Mouse (Mus musculus) 3134 (cell line): ENCODE data around the gene Rps11.
"Not testable (repeated sequence)": the region's sequence is repeated elsewhere in the genome, so short reads cannot be mapped to it uniquely, and the experiment has no call there.

Experiments used
- DNase-seq: peaks from one replicate; pipeline ENCODE4 v3.0.0-alpha.2; 2011; ENCODE audit warnings: low spot score; ENCODE audit not compliant: insufficient read length; ENCODE audit errors: extremely low read depth

The Rps11 gene

DNA sequence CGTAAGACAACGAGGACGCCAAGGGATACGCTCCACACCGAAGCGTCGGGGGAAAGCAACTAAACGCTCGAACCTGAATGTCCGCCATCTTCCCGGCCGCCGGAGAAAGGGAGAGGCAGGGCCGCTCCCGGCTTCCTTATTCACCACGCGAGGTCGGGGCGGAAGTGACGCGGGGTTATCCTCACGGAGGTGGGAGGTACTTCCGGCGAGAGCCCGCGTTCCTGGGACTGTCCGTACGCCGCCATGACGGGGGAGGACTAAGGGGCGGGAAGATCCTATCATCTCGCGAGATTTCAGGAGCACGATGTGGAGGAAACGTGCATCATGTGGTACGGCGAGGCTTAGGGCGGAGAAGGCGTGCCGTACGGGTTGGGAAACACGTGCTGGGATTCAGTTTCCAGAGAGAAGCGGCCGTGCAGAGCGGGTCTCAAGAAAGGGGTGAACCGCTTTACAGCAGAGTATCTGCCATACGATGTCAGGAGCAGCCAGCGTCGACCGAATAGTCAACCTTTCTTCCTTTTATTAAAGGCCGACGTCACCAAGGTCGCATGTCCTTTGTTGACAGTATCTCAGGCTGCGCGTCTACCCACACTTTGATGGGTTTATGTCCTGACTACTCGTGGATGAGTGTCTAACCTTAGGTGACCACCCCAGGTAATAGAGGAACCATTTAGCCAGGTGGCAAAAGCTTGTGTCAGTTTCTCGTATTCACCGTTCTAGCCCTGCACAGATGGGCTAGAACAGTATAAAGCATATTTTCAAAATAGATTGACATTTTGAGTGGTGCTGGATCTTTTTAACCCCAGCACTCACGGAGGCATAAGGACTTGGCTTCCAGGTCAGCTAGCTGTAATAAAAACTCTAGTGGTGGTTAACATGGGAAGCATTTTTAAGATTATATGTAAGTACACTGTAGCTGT, at the start of gene Rps11:
Gene Rps11, minus strand, starts transcription at position 216 of the 920 bp plus-strand sequence.
- DNase-seq: peak; percentile 98

DNA sequence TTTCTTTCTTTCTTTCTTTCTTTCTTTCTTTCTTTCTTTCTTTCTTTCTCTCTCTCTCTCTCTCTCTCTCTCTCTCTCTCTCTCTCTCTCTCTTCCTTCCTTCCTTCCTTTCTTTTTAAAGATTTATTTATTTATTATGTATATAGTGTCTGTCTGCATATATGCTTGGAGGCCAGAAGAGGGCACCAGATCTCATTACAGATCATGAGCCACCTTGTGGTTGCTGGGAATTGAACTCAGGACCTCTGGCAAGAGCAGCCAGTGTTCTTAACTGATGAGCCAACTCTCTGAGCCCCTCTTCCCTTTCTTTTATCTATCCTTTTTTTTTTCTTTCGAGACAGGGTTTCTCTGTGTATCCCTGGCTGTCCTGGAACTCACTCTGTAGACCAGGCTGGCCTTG, 49.5 kb upstream of the Rps11 start:
- not testable (repeated sequence) for DNase-seq

DNA sequence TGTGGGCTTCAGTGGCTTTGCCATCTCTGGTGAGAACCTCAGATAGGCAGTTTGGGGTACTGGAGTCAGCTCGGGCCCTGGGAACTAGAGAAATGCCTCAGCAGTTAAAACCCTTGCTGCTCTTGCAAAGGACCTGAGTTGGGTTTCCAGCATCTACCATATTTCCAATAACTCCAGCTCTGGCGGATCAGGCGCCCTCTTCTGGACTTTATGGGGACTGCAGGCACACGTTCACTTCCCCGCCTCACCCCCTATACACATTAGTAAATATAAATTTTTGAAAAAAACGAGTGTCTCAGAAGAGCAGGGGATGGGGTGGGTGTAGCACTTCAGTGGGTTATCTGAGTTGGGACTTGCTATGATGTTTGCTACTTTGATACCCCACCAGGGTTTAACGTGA, 48.7 kb upstream of the Rps11 start:
- DNase-seq: no peak

DNA sequence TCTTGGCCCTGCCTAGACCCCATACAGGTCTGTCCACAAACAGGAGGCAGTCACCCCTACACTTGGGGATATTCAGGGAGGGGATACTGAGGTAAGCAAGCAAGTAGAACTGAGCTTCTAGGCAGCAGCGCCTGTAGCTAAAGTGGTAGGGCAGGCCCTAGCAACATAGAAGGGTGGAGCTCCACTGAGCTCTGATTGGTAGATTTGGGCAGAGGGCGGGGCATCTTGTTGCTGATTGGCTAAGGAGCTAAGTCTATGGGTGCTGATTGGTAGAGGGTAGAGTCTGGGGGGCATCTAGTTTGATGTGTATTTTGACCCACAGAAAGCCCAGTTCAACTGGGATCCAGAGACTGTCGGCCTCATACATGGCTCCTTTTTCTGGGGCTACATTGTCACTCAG, 45.3 kb upstream of the Rps11 start:
- DNase-seq: no peak

DNA sequence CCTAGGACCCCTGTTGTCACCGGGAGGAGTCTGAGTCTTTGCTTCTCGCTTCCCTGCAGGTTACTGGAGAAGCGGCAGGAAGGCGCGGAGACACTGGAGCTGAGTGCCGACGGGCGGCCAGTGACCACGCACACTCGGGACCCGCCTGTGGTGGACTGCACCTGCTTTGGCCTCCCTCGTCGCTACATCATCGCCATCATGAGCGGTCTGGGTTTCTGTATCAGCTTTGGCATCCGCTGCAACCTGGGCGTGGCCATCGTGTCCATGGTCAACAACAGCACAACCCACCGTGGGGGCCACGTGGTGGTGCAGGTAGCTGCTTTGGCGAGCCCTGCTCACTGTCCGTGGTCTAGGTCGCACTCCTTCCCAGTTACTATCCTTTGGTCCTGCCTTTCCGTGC, 44.4 kb upstream of the Rps11 start:
- no peak for DNase-seq

DNA sequence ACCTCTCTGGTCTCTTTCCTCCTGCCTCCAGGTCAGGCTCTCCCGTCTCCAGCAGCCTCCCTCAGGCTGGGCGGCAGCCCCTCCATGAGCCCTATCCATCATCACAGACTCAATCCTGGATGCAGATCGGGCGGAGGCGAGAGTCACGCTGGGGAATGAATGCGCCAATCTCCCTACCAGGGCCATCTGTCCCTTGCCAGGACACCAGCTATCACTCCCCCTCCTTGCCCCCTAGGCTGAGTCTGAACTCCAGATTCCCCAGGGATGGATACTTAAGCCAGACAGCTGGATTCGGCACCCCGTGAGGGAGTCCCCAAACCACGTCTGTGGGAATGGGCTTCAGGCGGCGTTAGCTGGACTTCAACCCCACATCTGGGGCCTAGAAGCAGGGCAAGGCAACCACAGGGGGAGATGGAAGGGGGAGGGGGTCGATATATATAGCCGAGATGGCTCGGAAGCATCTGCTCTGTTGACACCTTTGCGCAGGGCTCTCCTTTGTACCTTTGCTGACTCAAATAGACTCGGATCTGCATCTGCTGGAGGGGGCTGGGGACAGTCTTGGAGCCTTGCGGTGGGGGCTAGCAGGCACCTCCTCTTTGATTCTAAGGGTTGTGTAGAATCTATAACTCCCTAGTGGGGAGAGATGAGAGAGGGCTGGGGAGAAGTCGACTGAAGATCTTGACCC, 43.7 kb upstream of the Rps11 start:
- DNase-seq: no peak

DNA sequence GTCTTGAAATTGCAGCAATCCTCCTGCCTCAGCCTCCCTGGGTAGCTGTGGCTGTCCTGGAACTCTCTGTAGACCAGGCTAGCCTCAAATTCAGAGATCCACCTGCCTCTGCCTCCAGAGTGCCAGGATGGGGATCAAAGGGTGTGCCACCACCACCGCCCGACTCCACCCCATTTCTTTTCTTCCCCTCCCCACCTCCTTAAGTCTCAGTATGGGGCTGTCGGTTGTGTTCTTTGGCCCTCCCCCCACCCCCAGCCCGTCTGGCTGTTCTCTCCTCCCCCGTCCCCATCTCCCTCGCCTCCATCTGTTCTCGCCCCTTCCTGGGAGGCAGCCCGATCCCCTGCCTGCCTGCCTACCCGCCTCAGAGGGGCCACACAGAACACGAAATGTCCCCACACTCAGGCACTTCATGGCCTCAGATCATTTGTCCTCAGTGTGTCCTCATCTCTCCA, 42.7 kb upstream of the Rps11 start:
- DNase-seq: no peak

DNA sequence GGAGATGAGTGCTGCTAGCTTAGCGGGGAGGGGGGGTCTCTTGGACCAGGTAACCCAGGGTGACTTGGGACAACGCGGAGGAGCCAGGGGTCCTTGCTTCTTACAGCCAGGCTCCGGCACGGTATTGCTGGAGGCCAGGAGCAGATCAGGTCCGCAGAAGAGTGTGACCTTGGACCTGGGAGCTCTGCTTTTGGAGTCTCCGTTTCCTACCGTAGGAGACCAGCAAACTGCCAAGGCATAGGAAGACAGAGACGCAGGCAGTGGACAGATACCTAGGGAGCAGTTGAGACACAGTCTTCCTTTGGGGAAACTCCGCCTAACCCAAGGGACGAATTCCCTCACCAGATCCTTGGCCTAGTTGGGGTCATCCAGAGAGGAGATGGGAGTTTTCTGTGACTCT, 41.5 kb upstream of the Rps11 start:
- DNase-seq: no peak

DNA sequence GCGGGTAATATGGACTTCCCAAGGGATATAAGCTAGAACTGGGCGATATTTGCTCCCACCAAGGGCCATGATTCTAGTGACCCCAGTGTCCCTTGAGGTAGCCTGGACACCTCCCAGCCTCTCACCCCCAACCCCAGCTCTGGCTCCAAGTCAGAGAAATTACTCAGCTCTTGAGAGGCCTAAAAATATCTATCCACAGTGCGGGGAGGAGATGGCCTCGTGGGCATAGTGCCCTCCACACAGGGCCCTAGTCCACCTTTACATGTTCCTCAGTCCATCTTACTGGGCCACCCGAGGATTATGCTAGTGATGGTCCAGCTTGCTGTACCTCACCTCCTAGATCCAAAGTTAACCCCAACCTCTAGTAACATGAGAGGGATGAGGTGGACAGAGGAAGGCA, 40.6 kb upstream of the Rps11 start:
- DNase-seq: no peak

DNA sequence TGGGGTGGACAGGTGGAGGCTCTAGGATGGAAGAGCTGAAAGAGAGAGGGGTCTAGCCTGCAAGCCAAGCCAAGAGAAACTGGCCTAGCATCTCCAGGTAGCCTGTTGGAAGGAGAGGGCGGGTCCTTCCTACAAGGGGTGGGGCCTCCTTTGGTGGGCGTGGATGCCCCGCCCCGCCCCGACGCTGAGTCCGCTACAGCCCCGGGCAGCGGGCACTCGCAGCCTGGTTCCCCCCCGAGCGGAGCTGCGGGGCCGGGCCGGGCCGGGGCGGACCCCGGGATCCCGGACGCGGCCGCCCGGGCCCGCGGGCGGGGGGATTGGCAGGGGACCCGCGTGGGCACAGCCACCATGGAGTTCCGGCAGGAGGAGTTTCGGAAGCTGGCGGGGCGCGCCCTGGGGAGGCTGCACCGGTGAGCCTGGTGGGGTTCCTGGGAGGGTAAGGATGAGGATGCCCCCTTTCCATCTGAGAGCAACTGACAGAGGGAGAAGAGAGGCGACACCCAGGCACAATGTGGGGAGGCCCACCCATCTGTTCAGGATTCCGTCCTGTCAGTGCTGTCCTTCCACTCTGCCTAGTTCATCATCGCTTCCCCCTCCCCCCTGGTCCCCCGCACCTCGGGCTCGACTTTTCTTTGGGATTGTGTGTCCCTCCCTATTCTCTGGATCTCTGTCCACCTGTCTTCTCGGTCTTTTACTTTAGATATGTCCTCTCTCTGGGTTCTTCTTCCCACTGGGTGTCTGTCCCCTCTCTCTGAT, 39.7 kb upstream of the Rps11 start, which contains the start of gene Slc17a7:
Gene Slc17a7, plus strand, starts transcription at position 215 of the 756 bp plus-strand sequence.
- no peak for DNase-seq

DNA sequence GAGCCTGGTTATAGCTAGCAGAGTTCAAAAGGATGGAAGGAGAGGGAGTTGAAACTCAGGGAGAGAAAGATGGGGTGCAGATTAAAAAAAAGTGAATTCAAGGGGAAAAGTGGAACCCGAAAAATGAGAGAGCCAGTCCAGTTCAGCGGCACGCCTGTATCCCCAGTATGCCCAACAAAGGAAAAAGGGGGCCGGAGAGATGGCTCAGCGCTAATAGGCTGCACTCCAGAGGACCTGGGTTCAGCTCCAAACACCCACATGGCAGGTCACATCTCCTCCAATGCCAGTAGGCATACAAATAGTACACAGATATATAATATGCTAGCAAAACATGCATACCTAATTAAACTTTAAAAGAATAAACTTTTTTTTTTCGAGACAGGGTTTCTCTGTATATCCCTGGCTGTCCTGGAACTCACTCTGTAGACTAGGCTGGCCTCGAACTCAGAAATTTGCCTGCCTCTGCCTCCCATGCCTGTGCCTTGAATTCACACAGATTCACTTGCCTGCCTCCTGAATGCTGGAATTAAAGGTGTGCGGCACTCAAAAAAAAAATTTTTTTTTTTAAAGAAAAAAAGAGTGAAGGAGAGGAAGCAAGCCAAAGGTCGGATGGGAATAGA, 38.9 kb upstream of the Rps11 start:
- DNase-seq: no peak

DNA sequence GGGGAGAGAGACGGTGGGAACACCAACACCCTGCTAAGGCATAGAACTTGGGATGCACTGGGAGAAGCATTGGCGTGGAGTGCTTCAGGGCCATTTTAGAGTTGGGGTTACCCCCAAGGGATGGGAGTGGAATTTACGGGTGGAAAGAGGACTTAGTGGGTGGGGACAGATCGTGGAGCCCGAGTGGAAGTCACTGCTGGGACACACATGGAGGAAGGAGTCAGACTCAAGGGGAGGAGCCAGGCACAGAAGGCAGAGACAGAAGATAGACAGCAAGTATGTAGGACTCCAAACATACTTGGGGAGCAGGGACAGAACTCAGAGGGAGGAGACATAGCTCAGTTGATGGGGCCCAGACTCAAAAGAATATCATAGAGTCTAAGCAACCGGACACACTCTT, 38.3 kb upstream of the Rps11 start:
- no peak for DNase-seq

DNA sequence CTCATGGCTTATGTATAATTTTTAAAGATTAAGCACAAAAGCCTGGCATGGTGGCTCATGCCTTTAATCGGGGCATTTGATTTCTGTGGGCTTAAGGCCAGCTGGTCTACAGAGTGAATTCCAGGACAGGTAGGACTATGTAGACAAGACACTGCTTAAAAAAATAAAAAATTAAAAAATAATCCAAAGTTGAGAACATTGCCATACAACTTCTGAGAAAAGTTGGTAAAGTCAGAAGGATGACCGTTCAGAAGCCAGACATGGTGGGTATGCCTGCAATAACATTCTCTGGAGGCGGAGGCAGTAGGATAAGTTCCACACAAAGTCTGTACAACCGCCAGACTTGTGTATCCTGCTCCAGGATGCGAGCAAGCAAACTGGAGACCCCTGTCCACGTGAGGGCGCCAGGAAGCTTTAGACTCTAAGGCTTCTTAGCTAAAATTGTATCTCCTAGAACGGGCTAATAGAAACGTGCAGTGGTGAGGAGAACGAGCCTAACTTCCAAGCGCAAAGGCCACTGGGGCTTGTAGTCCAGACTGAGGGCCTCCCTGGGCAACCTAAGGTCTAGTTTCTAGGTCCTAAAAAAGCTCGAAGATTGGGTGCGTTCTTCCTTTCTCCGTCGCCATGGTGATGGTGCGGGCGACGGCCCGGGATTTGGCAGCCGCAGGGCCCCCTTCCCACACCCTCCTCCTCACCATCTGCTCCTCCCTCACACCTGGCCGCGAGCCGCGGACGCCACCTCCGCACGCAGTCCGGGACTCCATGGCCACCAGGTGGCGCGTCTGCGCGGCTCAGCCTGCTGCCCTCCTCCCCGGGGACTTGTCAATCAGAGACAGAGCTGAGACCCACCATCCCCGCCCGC, 37.6 kb upstream of the Rps11 start:
- peak; percentile 95 for DNase-seq

DNA sequence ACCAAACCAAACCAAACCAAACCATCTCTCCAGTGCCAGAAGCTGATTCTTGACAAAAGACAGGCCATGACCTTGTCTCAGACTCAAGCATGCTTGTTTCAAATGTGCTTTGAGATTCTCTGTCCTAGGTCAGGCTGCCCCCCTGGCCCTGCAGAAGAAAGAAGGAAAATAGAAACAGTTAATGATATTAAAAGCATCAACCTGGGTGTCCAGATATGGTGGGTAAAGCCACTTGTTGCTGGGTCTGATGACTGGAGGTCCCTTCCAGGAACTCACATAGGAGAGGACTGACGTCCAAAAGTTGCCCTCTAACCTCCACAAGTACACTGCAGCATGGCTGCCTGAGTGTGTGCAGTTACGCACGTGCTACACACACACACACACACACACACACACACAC, 36.6 kb upstream of the Rps11 start:
- DNase-seq: no peak

DNA sequence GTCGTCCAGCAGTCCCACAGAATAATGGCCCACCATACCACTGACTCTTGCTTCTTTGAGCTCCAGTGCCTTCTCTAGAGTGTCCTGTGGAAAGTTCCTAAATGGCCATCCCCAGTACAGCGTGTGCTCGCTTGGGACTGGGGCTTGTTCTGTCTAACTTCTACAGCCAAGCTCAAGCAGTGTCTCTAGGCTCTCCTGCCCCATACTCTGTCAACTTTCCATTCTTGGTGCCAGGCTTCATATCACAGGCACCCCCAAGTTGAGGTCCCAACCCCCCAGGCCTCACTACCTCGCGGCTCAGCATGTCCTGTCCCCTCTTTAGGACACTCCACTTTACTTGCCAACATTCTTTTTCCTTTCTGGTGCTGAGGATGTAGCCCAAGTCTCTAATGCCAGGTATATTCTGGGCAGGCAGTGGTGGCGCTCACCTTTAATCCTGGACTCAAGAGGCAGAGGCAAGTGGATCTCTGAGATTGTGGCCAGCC, 36.1 kb upstream of the Rps11 start:
- DNase-seq: no peak

DNA sequence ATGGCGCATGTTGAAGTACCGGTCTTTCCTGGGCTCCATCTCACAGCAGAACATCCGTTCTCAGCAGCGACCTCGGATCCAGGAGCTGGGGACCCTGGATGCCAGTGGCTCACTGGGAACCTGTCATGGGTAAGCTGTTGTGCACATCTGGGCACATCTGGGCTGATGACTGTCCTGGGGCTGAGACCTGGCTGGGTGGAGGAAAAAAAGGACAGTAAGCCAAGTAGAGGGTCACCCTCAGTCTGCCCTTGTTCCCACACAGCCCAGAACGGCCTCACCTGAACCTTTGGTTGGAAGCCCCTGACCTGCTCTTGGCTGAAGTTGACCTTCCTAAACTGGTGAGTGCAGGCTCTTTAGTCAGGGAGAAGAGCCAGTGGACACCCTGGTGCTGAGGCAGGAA, 34.8 kb upstream of the Rps11 start:
- no peak for DNase-seq

DNA sequence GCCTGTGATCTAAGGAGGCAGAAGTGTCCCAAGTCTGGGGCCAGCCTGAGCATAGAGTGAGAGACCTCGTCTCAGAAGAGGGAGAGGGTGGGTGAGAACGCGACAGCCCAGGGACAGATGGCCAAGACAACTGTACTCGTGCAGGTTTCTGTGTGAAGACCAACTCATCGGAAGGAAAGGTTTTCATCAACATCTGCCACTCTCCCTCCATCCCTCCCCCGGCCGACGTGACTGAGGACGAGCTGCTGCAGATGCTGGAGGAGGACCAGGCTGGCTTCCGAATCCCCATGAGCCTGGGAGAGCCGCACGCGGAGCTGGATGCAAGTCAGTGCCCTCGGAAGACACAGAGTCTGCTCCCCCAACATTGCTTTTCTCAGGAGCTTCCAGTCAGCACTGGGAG, 33.2 kb upstream of the Rps11 start:
- DNase-seq: no peak

DNA sequence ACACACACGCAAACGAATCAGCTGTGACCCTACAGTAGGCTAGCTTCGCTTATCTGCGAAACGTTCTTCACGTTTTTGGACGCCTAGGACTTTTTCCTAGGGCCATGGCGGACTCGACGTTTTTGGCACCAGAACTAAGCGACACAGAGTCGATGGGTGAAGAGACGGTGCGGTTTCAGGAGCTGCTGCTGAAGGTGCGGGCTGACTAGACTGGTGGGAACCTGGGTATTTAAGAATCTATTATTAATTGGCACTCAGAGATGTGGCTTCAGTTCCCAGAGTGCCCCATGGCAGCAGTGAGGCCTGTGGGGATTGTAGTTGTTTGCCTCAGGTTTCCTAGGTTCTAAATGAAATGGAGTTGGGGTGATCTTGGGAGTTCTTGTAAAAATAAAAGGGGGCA, 32.0 kb upstream of the Rps11 start:
- no peak for DNase-seq

DNA sequence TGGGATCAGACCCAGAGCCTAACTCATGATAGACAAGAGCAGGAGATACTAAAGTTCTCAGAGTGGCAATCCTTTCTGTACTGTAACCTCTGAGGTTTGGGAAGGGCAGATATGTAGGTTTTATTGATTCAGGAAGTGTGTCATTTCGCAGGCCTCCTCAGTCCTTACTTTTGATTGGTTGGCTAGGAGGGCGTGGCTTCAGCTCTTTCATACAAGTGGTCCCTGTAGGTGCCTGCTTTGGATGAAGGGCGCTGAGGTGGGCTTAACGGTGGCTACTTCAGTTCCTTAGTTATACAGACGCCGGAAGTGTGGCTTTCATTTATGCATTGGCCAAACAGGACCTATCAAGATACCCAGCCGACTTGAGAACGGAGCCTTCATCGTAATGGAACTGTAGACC, 31.4 kb upstream of the Rps11 start:
- no peak for DNase-seq
